Mouse (Mus musculus) MEL (cell line): ENCODE measurements around the gene Sox6. TPM values are rescaled to one million over a fixed set of nuclear protein-coding genes. Genes with fewer than 3 reads are reported as not detected.

Source experiments
- DNase-seq: peaks from one replicate; pipeline ENCODE4 v3.0.0; 2011; ENCODE audit warnings: low read depth, low spot score
- H3K27ac ChIP-seq: 2 replicates; pipeline ENCODE4 v1.5.1; 2012; ENCODE audit warnings: low read depth, mild to moderate bottlenecking, control low read depth, low read length, moderate library complexity; ENCODE audit not compliant: control insufficient read depth
- H3K27me3 ChIP-seq, 2 experiments: fragments of 150-350 bp in 1 of 2; sonication (generic) in 1 of 2; 2 replicates each; pipeline ENCODE4 v1.6.1; 2012; ENCODE audit warnings: low read length in 2 of 2, mild to moderate bottlenecking in 2 of 2, improper control_type of control experiment in 1 of 2, moderate library complexity in 1 of 2; ENCODE audit not compliant: insufficient read depth in 2 of 2, control insufficient read depth in 1 of 2
- H3K36me3 ChIP-seq, 2 experiments: 2 replicates each; pipeline ENCODE4 v1.6.1; 2012 to 2014; ENCODE audit warnings: low read length in 2 of 2, improper control_type of control experiment in 1 of 2, inconsistent platforms in 1 of 2, mild to moderate bottlenecking in 1 of 2; ENCODE audit not compliant: insufficient read depth in 2 of 2, control insufficient read depth in 1 of 2
- H3K4me1 ChIP-seq, 2 experiments: fragments of 150-350 bp in 1 of 2; sonication (generic) in 1 of 2; 2 replicates each; pipeline ENCODE4 v1.6.1; 2012; ENCODE audit warnings: low read length in 2 of 2, improper control_type of control experiment in 1 of 2, mild to moderate bottlenecking in 1 of 2; ENCODE audit not compliant: insufficient read depth in 2 of 2, control insufficient read depth in 1 of 2
- H3K4me3 ChIP-seq, 2 experiments: fragments of 150-350 bp in 1 of 2; sonication (generic) in 1 of 2; 2 replicates each; pipeline ENCODE4 v1.5.1; 2012; ENCODE audit warnings: low read depth in 2 of 2, low read length in 2 of 2, mild to moderate bottlenecking in 2 of 2, moderate library complexity in 2 of 2, control low read depth in 1 of 2, improper control_type of control experiment in 1 of 2; ENCODE audit not compliant: control insufficient read depth in 1 of 2, insufficient read depth in 1 of 2
- H3K79me2 ChIP-seq: 2 replicates; pipeline ENCODE4 v1.6.1; 2012; ENCODE audit warnings: mild to moderate bottlenecking, low read length, moderate library complexity; ENCODE audit not compliant: control insufficient read depth, poor library complexity, insufficient read depth
- H3K9ac ChIP-seq: 2 replicates; pipeline ENCODE4 v1.6.1; 2012; ENCODE audit warnings: low read depth, mild to moderate bottlenecking, control low read depth, low read length, moderate library complexity; ENCODE audit not compliant: control insufficient read depth, poor library complexity, severe bottlenecking
- H3K9me3 ChIP-seq: fragments of 150-350 bp; sonication (generic); replicated peaks from 2 replicates; pipeline ENCODE4 v1.6.1; 2012; ENCODE audit warnings: mild to moderate bottlenecking, low read length, improper control_type of control experiment, moderate library complexity; ENCODE audit not compliant: insufficient read depth
- BHLHE40 ChIP-seq: IDR thresholded peaks from 2 replicates; pipeline ENCODE4 v1.6.1; 2012; ENCODE audit warnings: low read depth, mild to moderate bottlenecking, inconsistent platforms, low read length, improper control_type of control experiment, borderline replicate concordance
- CTCF ChIP-seq, 3 experiments: IDR thresholded peaks in 2 of 3; conservative IDR thresholded peaks in 1 of 3; 2 replicates each; pipeline ENCODE4 v1.5.1; 2011 to 2012; ENCODE audit warnings: low read length in 3 of 3, low read depth in 2 of 3, mild to moderate bottlenecking in 2 of 3, improper control_type of control experiment in 1 of 3, inconsistent platforms in 1 of 3, mixed read lengths in 1 of 3, moderate library complexity in 1 of 3; ENCODE audit not compliant: control insufficient read depth in 1 of 3, insufficient read depth in 1 of 3, poor library complexity in 1 of 3, severe bottlenecking in 1 of 3
- E2F4 ChIP-seq: IDR thresholded peaks from 2 replicates; pipeline ENCODE4 v1.6.1; 2011; ENCODE audit warnings: low read depth, low read length, improper control_type of control experiment, borderline replicate concordance
- ETS1 ChIP-seq: IDR thresholded peaks from 2 replicates; pipeline ENCODE4 v1.6.1; 2012; ENCODE audit warnings: low read depth, mild to moderate bottlenecking, inconsistent platforms, low read length, improper control_type of control experiment, moderate library complexity
- HCFC1 ChIP-seq: IDR thresholded peaks from 2 replicates; pipeline ENCODE4 v1.6.1; 2012; ENCODE audit warnings: low read depth, mild to moderate bottlenecking, inconsistent platforms, low read length, improper control_type of control experiment, moderate library complexity
- JUND ChIP-seq: IDR thresholded peaks from 2 replicates; pipeline ENCODE4 v1.6.1; 2011; ENCODE audit warnings: low read depth, mild to moderate bottlenecking, improper control_type of control experiment, low read length
- KAT2A ChIP-seq: conservative IDR thresholded peaks from 2 replicates; pipeline ENCODE4 v1.6.1; 2012; ENCODE audit warnings: low read depth, low read length, improper control_type of control experiment, inconsistent platforms
- MAFK ChIP-seq: IDR thresholded peaks from 2 replicates; pipeline ENCODE4 v1.6.1; 2011; ENCODE audit warnings: low read depth, mild to moderate bottlenecking, low read length, improper control_type of control experiment, borderline replicate concordance
- MAX ChIP-seq: IDR thresholded peaks from 2 replicates; pipeline ENCODE4 v1.6.1; 2011; ENCODE audit warnings: low read length, improper control_type of control experiment
- MXI1 ChIP-seq: IDR thresholded peaks from 2 replicates; pipeline ENCODE4 v1.6.1; 2011; ENCODE audit warnings: mild to moderate bottlenecking, low read depth, low read length, improper control_type of control experiment
- MYC ChIP-seq: IDR thresholded peaks from 2 replicates; pipeline ENCODE4 v1.6.1; 2011; ENCODE audit warnings: low read depth, mild to moderate bottlenecking, low read length, improper control_type of control experiment, moderate library complexity
- POLR2A ChIP-seq, 2 experiments: IDR thresholded peaks; 2 replicates each; pipeline ENCODE4 v1.6.1; 2011 to 2012; ENCODE audit warnings: low read length in 2 of 2, mild to moderate bottlenecking in 2 of 2, control low read depth in 1 of 2, improper control_type of control experiment in 1 of 2, low read depth in 1 of 2, moderate library complexity in 1 of 2; ENCODE audit not compliant: control insufficient read depth in 1 of 2, insufficient read depth in 1 of 2, poor library complexity in 1 of 2
- RAD21 ChIP-seq: IDR thresholded peaks from 2 replicates; pipeline ENCODE4 v1.6.1; 2011; ENCODE audit warnings: mild to moderate bottlenecking, low read depth, low read length, improper control_type of control experiment
- SIN3A ChIP-seq: IDR thresholded peaks from 2 replicates; pipeline ENCODE4 v1.6.1; 2012; ENCODE audit warnings: low read length, improper control_type of control experiment, inconsistent platforms
- SMC3 ChIP-seq: IDR thresholded peaks from 2 replicates; pipeline ENCODE4 v1.6.1; 2011; ENCODE audit warnings: low read depth, low read length, improper control_type of control experiment
- TAL1 ChIP-seq: IDR thresholded peaks from 2 replicates; pipeline ENCODE4 v1.6.1; 2012; ENCODE audit warnings: mild to moderate bottlenecking, inconsistent platforms, low read length, moderate library complexity, mixed read lengths
- USF2 ChIP-seq, 2 experiments: IDR thresholded peaks; 2 replicates each; pipeline ENCODE4 v1.6.1; 2011 to 2012; ENCODE audit warnings: improper control_type of control experiment in 2 of 2, low read length in 2 of 2, borderline replicate concordance in 1 of 2, inconsistent platforms in 1 of 2, low read depth in 1 of 2, mild to moderate bottlenecking in 1 of 2; ENCODE audit not compliant: insufficient read depth in 1 of 2
- ZC3H11A ChIP-seq: IDR thresholded peaks from 2 replicates; pipeline ENCODE4 v1.6.1; 2012; ENCODE audit warnings: low read depth, mild to moderate bottlenecking, inconsistent platforms, low read length, improper control_type of control experiment
- polyA plus RNA-seq, 2 experiments: library from polyadenylated mRNA; stranded (reverse) in 1 of 2; unstranded in 1 of 2; fragments of >175 nt in 1 of 2; fragments of >200 nt in 1 of 2; gene quantifications; 2 replicates each; pipeline versions ENCODE4 v1.2.1 to v1.2.4; 2012; ENCODE audit warnings: low replicate concordance in 2 of 2, low read depth in 1 of 2; ENCODE audit not compliant: insufficient read length in 2 of 2, insufficient read depth in 1 of 2, missing spikeins in 1 of 2
- total RNA-seq: library from RNA; depleted of rRNA; stranded (reverse); fragments of 300-350 nt; gene quantifications from 2 replicates; pipeline ENCODE4 v1.2.3, GENCODE M21; 2012

Sox6 gene
- total and polyA plus RNA-seq, 3 experiments, result 2.6 to 4.6 TPM; not detected in 1

GRCm38 (mm10) chr7:115719791-115720190 is 318.8 kb downstream of the Sox6 start:
- no peak overlapping the region for H3K4me3 ChIP-seq
- H3K9ac ChIP-seq, result no peak overlapping the region
- H3K27me3 ChIP-seq, result no peaks in the 10 kb centered on the region
- H3K4me1 ChIP-seq, result no peaks in the 10 kb centered on the region
- no peaks in the 10 kb centered on the region for H3K9me3 ChIP-seq
- H3K36me3 ChIP-seq, result no peaks in the 10 kb centered on the region
- no peaks in the 10 kb centered on the region for H3K79me2 ChIP-seq
- DNase-seq, result no peak
- TF ChIP-seq USF2 (IDR thresholded peaks at IDR 0.05; ENCODE audit: borderline replicate concordance in 1 of 2, insufficient read depth in 1 of 2, low read depth in 1 of 2, low read length in 2 of 2), result no peak
- TF ChIP-seq BHLHE40, result no peak
- TF ChIP-seq ETS1, result no peak
- TF ChIP-seq TAL1, result no peak
- no peak for TF ChIP-seq MAFK
- TF ChIP-seq KAT2A, result no peak
- no peak for TF ChIP-seq SIN3A
- no peak overlapping the region for H3K27ac ChIP-seq

- no peak overlapping the region for H3K4me3 ChIP-seq
- TF ChIP-seq HCFC1, result no peak
- TF ChIP-seq JUND, result no peak
- no peak for TF ChIP-seq SMC3
- no peak for TF ChIP-seq E2F4
- TF ChIP-seq MYC, result no peak
- no peak for TF ChIP-seq MAX
- no peaks in the 10 kb centered on the region for H3K79me2 ChIP-seq
- no peak for DNase-seq
- H3K27ac ChIP-seq, result no peak overlapping the region
- no peaks in the 10 kb centered on the region for H3K4me1 ChIP-seq
- no peaks in the 10 kb centered on the region for H3K27me3 ChIP-seq
- no peaks in the 10 kb centered on the region for H3K9me3 ChIP-seq
- H3K36me3 ChIP-seq, result no peaks in the 10 kb centered on the region
- no peak overlapping the region for H3K9ac ChIP-seq
These were observed 332.5 kb downstream of the Sox6 start for GRCm38 (mm10) chr7:115706141-115706540.

GRCm38 (mm10) chr7:115698105-115698504 is 340.5 kb downstream of the Sox6 start:
- Histone ChIP-seq H3K4me3 (no peak overlapping the region), H3K4me1 (no peaks in the 10 kb centered on the region), H3K9ac (no peak overlapping the region), H3K36me3 (no peaks in the 10 kb centered on the region), H3K27me3 (no peaks in the 10 kb centered on the region), H3K79me2 (no peaks in the 10 kb centered on the region), H3K9me3 (no peaks in the 10 kb centered on the region), H3K27ac (no peak overlapping the region)
- DNase-seq, result peak; percentile 41
- TF ChIP-seq RAD21 (peak; percentile 62), SIN3A (no peak), SMC3 (peak; percentile 53), ZC3H11A (peak; percentile 52; the same call in 1 of the 2 replicates), MAX (no peak), POLR2A (IDR thresholded peaks at IDR 0.05; ENCODE audit: control insufficient read depth in 1 of 2, insufficient read depth in 1 of 2, low read depth in 1 of 2, low read length in 2 of 2, poor library complexity in 1 of 2) (no peak), MXI1 (no peak), CTCF (IDR thresholded peaks at IDR 0.05 in 2 of 3, conservative IDR thresholded peaks at IDR 0.05 in 1 of 3; ENCODE audit: control insufficient read depth in 1 of 3, insufficient read depth in 1 of 3, low read depth in 2 of 3, low read length in 3 of 3, poor library complexity in 1 of 3, severe bottlenecking in 1 of 3) (peak in 2 of 3 experiments; percentile 44 to 60; a peak in 4 of 6 replicates)
